Mouse (Mus musculus) kidney, adult 8-10 months (tissue): ENCODE measurements around the gene Ctnna2.

Source experiments
- DNase-seq, 2 experiments: peaks; one replicate each; pipeline ENCODE4 v3.0.0; 2022

Gene Ctnna2

GRCm38 (mm10) chr6:77416999-77417398 lies 562.5 kb downstream of the Ctnna2 start:
- no peak for DNase-seq

DNA sequence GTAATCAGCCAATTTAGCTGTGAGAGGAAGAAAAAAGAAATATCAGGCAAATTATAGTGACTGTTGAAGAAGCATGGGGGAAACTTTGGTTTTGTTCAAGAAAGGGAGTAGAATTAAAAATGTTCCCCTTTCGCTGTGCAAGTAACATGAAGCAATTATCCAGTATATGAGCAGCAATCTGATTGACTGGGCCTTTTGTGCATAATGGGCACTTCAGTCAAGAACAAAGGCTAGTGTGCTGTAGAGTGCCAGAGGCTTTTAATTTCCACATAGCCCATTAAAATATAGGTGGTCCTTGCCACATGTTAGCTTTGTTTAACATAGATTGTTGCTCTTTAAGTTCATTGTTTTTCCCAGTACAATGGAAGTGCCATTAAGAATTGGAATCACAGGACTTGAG lies 566.0 kb downstream of the Ctnna2 start:
- DNase-seq: no peak

DNA sequence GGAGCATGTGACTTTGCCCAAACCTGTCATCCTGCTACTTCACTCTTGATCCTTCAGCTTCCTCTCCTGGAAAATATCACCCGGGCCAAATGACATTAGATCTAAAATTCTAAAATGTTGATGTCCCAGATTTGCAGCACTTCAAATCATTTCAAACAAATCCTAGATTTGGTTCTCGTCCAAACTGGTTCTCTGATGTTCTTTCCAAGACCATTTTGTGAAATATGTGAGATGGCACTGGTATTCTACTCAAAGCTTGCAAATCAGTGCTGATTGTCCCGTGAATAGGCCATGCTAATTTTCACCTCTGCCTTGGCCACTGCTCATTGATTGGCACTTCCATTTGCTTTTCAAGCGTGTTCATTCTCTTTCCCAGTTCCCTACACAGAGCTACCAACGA lies 571.0 kb downstream of the Ctnna2 start:
- DNase-seq: no peak

GRCm38 (mm10) chr6:77400751-77401150 lies 578.7 kb downstream of the Ctnna2 start:
- peak; percentile 4 to 37 for DNase-seq

DNA sequence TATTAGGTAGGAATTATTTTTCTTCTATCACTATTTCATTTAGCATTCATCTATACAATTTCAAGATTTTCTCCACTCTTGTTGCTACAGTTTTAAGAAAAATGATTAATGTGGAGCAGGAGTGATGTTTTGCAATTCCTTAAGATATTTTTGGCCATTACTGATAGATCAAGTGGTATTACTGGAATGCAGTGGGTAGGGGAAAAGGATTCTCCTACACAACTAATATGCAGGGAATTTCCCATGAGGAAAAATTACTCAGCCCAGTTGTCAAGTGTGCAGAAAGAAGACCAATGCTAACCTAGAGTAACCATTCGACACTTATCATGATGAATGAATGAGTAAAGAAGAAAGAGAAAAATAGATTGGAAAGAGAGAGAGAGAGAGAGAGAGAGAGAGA lies 587.8 kb downstream of the Ctnna2 start:
- no peak for DNase-seq

DNA sequence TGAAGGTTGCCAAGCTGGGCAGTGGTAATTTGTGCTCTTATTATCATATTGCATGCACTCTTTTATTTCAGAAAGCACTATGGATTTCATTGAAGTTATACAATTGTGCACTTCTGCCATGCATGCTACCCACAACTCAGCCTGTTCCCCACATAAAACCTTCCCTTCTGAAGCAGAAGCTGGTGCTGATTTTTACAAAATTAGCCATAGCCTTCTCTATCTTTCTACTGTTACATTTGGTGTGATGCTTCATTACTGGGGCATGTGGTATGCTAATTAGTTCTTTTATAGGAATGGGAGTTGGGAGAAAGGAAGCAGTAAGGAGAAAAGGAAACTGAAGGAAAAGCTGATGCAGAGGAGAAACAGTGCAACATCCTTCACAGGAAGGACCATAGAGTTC lies 598.2 kb downstream of the Ctnna2 start:
- DNase-seq: no peak

DNA sequence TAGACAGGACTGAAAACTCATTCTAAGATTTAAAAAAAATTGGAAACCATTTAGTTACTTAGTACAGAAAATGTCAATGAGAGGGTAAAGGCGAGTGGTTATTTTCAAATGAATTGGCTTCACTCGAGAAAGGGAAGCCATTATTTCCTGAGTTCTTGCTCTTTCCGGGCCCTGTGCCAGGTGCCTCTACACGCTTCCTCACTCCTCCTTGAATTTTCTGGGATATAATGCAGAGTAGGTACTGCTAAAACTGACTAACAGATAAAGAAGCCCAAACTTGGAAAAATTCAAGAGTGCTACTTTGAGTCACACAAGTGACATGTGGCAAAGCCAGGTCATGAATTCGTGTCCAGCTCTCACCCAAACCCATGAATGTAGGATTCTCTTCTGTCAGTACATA lies 606.4 kb downstream of the Ctnna2 start:
- DNase-seq: no peak

- no peak for DNase-seq
These were observed 608.4 kb downstream of the Ctnna2 start for GRCm38 (mm10) chr6:77371147-77371546.

DNA sequence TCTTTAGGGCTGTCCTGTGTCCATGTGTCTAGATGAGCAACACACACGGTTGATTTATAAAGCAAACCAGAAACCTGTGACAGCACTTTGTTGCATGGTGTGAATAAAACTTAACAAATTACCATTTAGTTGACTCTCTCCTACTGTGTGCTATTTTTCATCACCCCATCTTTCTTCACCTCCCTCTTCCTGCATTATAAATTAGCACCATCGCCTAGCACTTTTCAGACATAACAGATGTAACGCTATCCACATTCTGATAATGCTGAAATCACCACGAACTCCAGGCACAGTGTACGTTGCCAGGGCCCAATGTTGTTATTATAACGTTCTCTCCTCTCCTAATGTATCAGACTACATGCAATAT lies 621.0 kb downstream of the Ctnna2 start:
- no peak for DNase-seq

DNA sequence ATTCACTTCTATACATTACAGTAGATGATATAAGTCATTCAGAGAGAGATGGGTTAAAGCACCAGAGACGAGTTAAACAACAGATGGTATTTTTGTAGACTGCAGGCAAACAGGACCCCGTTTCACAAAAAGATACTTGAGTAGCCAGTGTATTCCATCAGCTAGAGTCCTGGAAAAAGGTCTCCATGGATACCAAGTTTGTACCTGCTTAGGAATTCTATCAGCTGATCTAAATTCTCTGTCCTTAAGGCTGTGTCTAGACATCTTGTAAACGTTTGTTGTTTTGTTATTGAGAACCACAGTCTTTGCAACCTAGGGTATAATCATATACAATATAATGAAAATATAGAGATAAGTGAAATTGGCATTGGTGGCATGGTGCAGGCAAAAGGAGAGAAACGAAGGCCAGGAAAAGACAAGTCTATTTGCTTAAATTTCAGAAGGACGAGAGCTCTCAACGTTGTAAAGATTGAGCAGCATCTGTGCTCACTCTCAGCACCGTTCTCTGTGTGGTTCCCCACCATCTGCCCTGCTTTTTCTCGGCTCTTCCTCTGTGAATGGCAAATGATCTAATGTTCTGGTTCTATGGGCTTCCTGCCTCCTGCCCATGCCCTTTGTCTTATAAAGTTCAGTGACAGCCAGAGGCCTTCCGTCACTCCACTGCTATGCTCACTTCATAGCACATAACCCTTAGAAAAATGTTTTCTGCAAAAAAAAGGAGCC lies 621.6 kb downstream of the Ctnna2 start:
- no peak for DNase-seq

DNA sequence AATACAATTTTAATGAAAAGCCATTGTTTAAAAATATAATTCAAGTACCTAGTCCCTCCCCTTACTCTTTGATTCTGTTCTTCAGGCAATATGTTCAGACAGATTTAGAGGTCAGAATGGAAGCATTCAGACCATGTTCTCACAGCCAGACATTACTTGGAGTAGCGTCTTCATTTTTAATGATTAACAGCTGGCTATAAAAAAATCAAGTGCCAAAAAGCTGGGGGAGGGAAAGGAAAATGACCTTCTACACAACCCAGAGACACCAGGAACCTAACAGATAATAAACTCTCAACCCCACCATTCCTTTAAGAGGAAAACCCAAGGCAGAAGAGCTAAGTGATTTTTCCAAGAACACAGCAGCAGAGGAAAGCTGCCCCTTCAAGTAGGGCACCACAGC lies 624.7 kb downstream of the Ctnna2 start:
- DNase-seq: peak in 1 of 2 experiments; percentile 33

DNA sequence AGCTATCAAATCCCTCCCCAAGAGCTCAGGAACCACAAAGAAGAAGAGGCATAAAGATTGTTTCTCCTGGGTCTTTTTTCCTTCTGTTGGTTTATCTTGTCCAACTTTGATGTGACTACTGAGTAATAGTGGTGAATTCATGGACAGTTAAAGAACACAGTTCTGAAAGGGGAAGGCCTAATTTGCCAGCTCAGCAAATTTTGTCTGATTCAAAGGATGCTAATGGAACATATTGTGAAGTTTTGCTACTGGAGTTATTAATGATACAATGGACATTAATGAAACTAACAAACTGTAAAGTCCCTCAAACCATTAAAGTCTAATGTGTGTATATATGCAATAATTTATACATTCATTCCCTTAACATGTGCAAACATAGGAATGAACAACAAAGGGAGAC lies 635.7 kb downstream of the Ctnna2 start:
- no peak for DNase-seq

- no peak for DNase-seq
These were observed 644.0 kb downstream of the Ctnna2 start for GRCm38 (mm10) chr6:77335537-77335936.

GRCm38 (mm10) chr6:77324748-77325147 lies 654.8 kb downstream of the Ctnna2 start:
- no peak for DNase-seq

DNA sequence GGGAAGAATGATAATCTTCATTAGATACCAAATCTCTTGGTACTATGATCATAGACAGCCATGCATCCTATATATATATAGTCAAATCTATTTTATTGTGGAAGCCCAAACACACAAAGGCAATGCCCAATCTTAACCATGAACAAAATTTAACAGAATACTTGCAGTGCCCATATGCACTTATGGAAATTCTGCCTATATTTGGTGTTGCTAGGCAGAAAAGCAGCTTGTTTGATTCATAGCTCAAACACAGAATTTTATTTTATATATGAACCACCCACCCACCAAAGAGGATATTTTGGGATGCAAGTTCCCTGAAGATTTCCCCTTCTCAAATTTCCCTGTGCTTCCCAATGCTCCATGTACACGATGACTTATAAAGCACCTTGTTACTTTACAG lies 655.2 kb downstream of the Ctnna2 start:
- DNase-seq: no peak

- DNase-seq: no peak
These were observed 672.7 kb downstream of the Ctnna2 start for GRCm38 (mm10) chr6:77306796-77307195.

DNA sequence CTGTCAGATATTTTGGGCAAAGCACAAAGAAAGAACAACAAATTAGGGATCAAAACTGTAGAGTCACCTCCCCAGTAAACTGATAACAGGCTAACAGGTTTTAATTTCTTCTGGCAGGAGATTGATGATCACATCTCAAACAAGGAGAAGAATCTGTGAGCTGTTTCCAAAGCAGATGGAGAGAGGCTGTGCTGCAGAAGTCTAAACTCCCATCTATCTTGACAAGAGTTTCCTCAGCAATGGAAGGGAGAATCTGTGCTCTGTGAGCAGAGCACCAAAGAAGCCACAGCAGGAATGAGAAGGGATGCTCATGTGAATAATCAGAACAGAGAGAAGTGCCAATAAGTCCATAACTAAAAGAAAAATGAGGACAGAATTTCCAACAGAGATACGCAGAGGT lies 678.2 kb downstream of the Ctnna2 start:
- DNase-seq: no peak

GRCm38 (mm10) chr6:77291415-77291814 lies 688.1 kb downstream of the Ctnna2 start:
- no peak for DNase-seq

DNA sequence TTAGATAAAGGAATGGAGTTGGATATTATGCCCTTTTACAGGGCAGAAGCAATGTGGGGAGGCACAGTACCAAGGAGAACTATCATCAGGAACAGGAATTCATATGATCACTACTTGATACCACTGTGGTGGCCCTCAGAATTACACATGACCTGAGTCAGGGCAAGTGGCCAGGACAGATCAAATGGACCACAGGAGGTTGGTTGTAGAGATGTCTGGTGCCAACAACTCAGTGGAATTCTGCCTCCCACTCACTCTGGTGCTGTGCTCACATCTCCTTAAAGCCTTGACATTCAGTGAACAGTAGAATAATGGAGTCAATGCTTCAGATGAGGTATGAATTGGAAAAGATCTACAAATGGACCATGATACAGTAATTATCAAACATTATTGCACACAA lies 691.1 kb downstream of the Ctnna2 start:
- no peak for DNase-seq

GRCm38 (mm10) chr6:77286317-77286716 lies 693.2 kb downstream of the Ctnna2 start:
- no peak for DNase-seq

DNA sequence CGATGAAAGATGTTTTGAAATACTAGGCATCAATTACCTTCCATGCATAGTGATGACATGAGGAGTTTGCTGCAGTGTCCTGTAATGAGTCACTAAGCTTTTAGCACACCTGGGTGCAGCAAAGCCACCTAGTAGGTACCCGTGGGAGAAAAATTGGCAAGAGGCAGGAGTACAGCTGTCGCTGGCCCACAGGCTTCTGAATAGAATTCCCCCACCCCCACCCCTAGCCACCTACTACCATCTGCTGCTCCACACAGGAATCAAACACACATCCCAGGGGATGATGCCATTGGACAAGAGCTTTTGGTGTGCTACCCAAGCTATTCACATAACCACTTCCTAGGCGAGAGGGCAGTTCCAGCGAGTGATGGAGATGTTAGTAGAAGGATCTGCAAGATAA lies 700.7 kb downstream of the Ctnna2 start:
- no peak for DNase-seq

- DNase-seq: no peak
These were observed 714.3 kb downstream of the Ctnna2 start for GRCm38 (mm10) chr6:77265163-77265562.

GRCm38 (mm10) chr6:77257358-77258105 lies 722.0 kb downstream of the Ctnna2 start:
- peak in 1 of 2 experiments; percentile 10 for DNase-seq

GRCm38 (mm10) chr6:77256348-77256747 lies 723.2 kb downstream of the Ctnna2 start:
- peak; percentile 8 to 18 for DNase-seq

GRCm38 (mm10) chr6:77253480-77253879 lies 726.0 kb downstream of the Ctnna2 start:
- DNase-seq: no peak
